ENCODE assay signal across 7 mouse cellular contexts in genomic region chr7:64874941-64875340, GRCm38 (mm10).
"Had no signal": no experiment of that assay in that cellular context is flagged by ENCODE, and none has a peak within 500 bp of the region (broad histone marks: within the 10 kb centered on the region; RNA-seq: fewer than 3 reads in every experiment).

No protein-coding gene starts in this region.

- DNase-seq: kidney, adult 18-20 months; kidney, postnatal 10 days; kidney, postnatal 4 days; liver; liver, embryonic 13.5 days; liver, postnatal 0 days; thymus, postnatal 36 days had no signal
